Mouse (Mus musculus) G1E (cell line): Measurements from ENCODE around the gene Vcam1. TPM values are rescaled to one million over a fixed set of nuclear protein-coding genes. Genes with fewer than 3 reads are reported as not detected.

ENCODE experiments used
- ATAC-seq: 2 replicates; pipeline ENCODE4 v1.8.0; 2016; ENCODE audit warnings: mild to moderate bottlenecking; ENCODE audit not compliant: insufficient number of reproducible peaks, poor library complexity, low FRiP score, severe bottlenecking; ENCODE audit errors: extremely low read depth
- DNase-seq: peaks from one replicate; pipeline ENCODE4 v3.0.0; 2012; ENCODE audit warnings: low spot score
- H3K27me3 ChIP-seq: 2 replicates; pipeline ENCODE4 v1.6.1; 2012; ENCODE audit warnings: mild to moderate bottlenecking, low read length, inconsistent platforms; ENCODE audit not compliant: insufficient read depth
- H3K36me3 ChIP-seq: replicated peaks from 2 replicates; pipeline ENCODE3; 2012; ENCODE audit warnings: mild to moderate bottlenecking, inconsistent platforms
- H3K4me1 ChIP-seq: 2 replicates; pipeline ENCODE4 v1.6.1; 2012; ENCODE audit warnings: low read depth, low read length, inconsistent platforms, mixed read lengths; ENCODE audit not compliant: insufficient read depth
- H3K4me3 ChIP-seq: 2 replicates; pipeline ENCODE4 v1.5.1; 2012; ENCODE audit warnings: low read depth, mild to moderate bottlenecking, inconsistent platforms, low read length, moderate library complexity, mixed read lengths
- H3K9me3 ChIP-seq: replicated peaks from 2 replicates; pipeline ENCODE4 v1.6.1; 2012; ENCODE audit warnings: inconsistent platforms
- CTCF ChIP-seq: IDR thresholded peaks from 2 replicates; pipeline ENCODE4 v1.5.1; 2012; ENCODE audit warnings: low read depth, low read length, inconsistent platforms, mixed read lengths
- GATA1 ChIP-seq: IDR thresholded peaks from 2 replicates; pipeline ENCODE4 v1.6.1; 2012; ENCODE audit warnings: borderline replicate concordance, low read length, inconsistent platforms, mixed read lengths
- GATA2 ChIP-seq: IDR thresholded peaks from 2 replicates; pipeline ENCODE4 v1.6.1; 2012; ENCODE audit warnings: low read depth, low read length, inconsistent platforms, borderline replicate concordance
- POLR2AphosphoS5 ChIP-seq: IDR thresholded peaks from 2 replicates; pipeline ENCODE4 v1.6.1; 2012; ENCODE audit warnings: low read depth, low read length, inconsistent platforms; ENCODE audit not compliant: insufficient replicate concordance
- TAL1 ChIP-seq: conservative IDR thresholded peaks from 2 replicates; pipeline ENCODE4 v1.6.1; 2012; ENCODE audit warnings: low read depth, low read length, inconsistent platforms, mixed read lengths
- polyA plus RNA-seq: library from polyadenylated mRNA; stranded (reverse); fragments of >175 nt; gene quantifications from 2 replicates; pipeline ENCODE4 v1.2.3, GENCODE M21; 2012
- total RNA-seq, 2 experiments: library from RNA; stranded (forward) in 1 of 2; stranded (reverse) in 1 of 2; fragments of 200-1000 nt in 1 of 2; fragments of >200 nt in 1 of 2; fragmentation: Nextera tagmentation in 1 of 2; gene quantifications; 2 replicates each; pipeline ENCODE4 v1.2.3; 2014 to 2017

Gene Vcam1
- total and polyA plus RNA-seq, 3 experiments, result 0.33 to 5.0 TPM; not detected in 1

DNA sequence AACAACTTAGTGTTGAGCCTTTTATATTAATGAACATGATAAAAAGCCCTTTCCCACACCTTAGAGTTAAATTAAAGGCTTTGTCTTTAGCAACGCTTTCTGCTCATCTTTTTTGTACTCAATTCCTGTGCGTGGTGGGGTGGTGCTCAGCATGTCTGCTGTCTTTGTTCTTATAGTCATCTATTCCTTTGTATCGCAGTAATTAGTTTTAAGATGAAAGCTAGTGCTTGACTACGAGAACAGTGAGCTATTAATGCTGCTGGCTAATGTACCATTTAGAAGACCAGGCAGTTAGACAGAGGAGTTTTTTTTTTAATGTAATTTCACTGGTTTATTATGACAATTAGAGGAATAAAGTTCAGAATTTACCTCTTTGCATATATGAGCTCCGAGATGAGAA is 69.2 kb downstream of the Vcam1 start:
- no peak for TF ChIP-seq GATA1
- TF ChIP-seq POLR2AphosphoS5, result no peak
- no peak for TF ChIP-seq CTCF
- TF ChIP-seq TAL1, result no peak
- TF ChIP-seq GATA2, result no peak
- Histone ChIP-seq H3K9me3 (no peaks in the 10 kb centered on the region), H3K36me3 (no peaks in the 10 kb centered on the region), H3K4me3 (no peak overlapping the region), H3K4me1 (no peaks in the 10 kb centered on the region), H3K27me3 (no peaks in the 10 kb centered on the region)
- DNase-seq (no peak), ATAC-seq (no peak)

Other genes with a start within 250 kb of the Vcam1 start
- 38.4 and 50.3 TPM in 2 replicates for gene Dph5, start 241.9 kb downstream of the Vcam1 start, total RNA-seq (2014; fragmentation: Nextera tagmentation)
- gene Dph5, start 241.9 kb downstream of the Vcam1 start, total RNA-seq (2017), result 54.7 and 56.9 TPM in 2 replicates
- 1.7 and 1.8 TPM in 2 replicates for gene Dph5, start 241.9 kb downstream of the Vcam1 start, polyA plus RNA-seq
- 25.8 and 28.2 TPM in 2 replicates for gene Slc30a7, start 122.3 kb downstream of the Vcam1 start, total RNA-seq (2014; fragmentation: Nextera tagmentation)
- 29.9 and 38.4 TPM in 2 replicates for gene Slc30a7, start 122.3 kb downstream of the Vcam1 start, total RNA-seq (2017)
- 1.9 and 3.0 TPM in 2 replicates for gene Slc30a7, start 122.3 kb downstream of the Vcam1 start, polyA plus RNA-seq
- gene Extl2, start 122.2 kb downstream of the Vcam1 start, total RNA-seq (2014; fragmentation: Nextera tagmentation), result 6.9 and 8.0 TPM in 2 replicates
- 8.6 and 9.1 TPM in 2 replicates for gene Extl2, start 122.2 kb downstream of the Vcam1 start, total RNA-seq (2017)
- gene Extl2, start 122.2 kb downstream of the Vcam1 start, polyA plus RNA-seq, result 3.2 and 7.4 TPM in 2 replicates
- not detected in 2 replicates for gene Gpr88, start 123.8 kb upstream of the Vcam1 start, total RNA-seq (2014; fragmentation: Nextera tagmentation)
- 0.16 TPM in 1 of 2 replicates, not detected in the other for gene Gpr88, start 123.8 kb upstream of the Vcam1 start, total RNA-seq (2017)
- gene Gpr88, start 123.8 kb upstream of the Vcam1 start, polyA plus RNA-seq, result not detected in 2 replicates